Comparison of ENCODE assay signal across 12 mouse cellular contexts in the genomic region with DNA sequence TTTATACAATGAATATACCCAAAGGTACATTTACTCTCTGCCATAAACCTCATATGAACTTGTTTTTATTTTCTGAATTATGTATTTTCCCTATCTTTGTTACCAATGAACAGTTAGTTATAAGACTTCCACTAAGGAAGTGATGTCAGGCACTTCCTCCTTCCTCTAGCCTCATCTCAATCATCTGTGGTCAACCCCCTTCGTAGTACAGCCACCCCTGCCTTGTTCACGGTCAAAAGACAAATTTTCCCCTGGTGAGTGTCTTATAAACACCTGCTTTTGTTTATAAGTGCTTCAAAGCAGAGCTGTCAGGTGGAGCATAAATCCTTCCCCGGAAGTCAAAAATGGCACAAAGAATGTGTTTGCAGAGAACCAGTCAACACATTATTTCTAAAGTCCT.
"Had no signal": no experiment of that assay in that cellular context is flagged by ENCODE, and none has a peak within 500 bp of the region (broad histone marks: within the 10 kb centered on the region; RNA-seq: fewer than 3 reads in every experiment).

No protein-coding gene starts in this region.

- H3K36me3 ChIP-seq: liver, embryonic 13.5 days; midbrain, embryonic 12.5 days had no signal

- H3K27me3 ChIP-seq: liver, embryonic 13.5 days; megakaryocyte, embryonic 14.5 days; midbrain, embryonic 12.5 days had no signal

- DNase-seq: kidney, adult 18-20 months; kidney, postnatal 10 days; kidney, postnatal 4 days; liver; liver, embryonic 13.5 days; liver, postnatal 0 days; right cerebral cortex, postnatal 14 days; thymus, postnatal 4 days had no signal

- H3K9me3 ChIP-seq: liver, embryonic 13.5 days; midbrain, embryonic 12.5 days had no signal

- H3K9ac ChIP-seq: liver, embryonic 13.5 days; liver, postnatal 0 days; midbrain, embryonic 12.5 days had no signal

- H3K27ac ChIP-seq: layer of hippocampus, adult 2 months; liver, embryonic 13.5 days; midbrain, embryonic 12.5 days had no signal

- H3K4me1 ChIP-seq: liver, embryonic 13.5 days; megakaryocyte, embryonic 14.5 days had no signal

- ATAC-seq: liver, postnatal 0 days; midbrain, embryonic 16.5 days had no signal

- H3K4me2 ChIP-seq: liver, embryonic 13.5 days; midbrain, embryonic 12.5 days had no signal

- H3K4me3 ChIP-seq: layer of hippocampus, adult 2 months; liver, embryonic 13.5 days; megakaryocyte, embryonic 14.5 days; midbrain, embryonic 12.5 days had no signal
